Mouse (Mus musculus): ENCODE measurements around the gene S1pr2. TPM values are rescaled to one million over a fixed set of nuclear protein-coding genes. Genes with fewer than 3 reads are reported as not detected.

The S1pr2 gene
- polyA plus RNA-seq, 1 experiment from 2014 or later: 10.3 TPM

GRCm38 (mm10) chr9:20946066-20946880 is 30.3 kb downstream of the S1pr2 start:
- Histone ChIP-seq H3K4me3 (ENCODE audit: low read depth, low read length) (no peak overlapping the region), H3K27me3 (ENCODE audit: control insufficient read depth, insufficient read depth, low read depth, low read length) (no peaks in the 10 kb centered on the region), H3K4me1 (ENCODE audit: control insufficient read depth, insufficient read depth, low read length) (peaks cover 10% of the 10 kb centered on the region), H3K9me3 (replicated peaks; ENCODE audit: control insufficient read depth, low read length, poor library complexity, severe bottlenecking) (no peaks in the 10 kb centered on the region), H3K4me2 (ENCODE audit: low read length) (no peak overlapping the region), H3K27ac (ENCODE audit: low read length) (no peak overlapping the region), H3K36me3 (ENCODE audit: control insufficient read depth, insufficient read depth, low read length) (no peaks in the 10 kb centered on the region; the same call in 1 of the 2 replicates), H3K9ac (ENCODE audit: low read depth, low read length) (no peak overlapping the region)
- ATAC-seq: no peak
- WGBS: 84% methylated on average over 16 of the region's 16 CpGs

DNA sequence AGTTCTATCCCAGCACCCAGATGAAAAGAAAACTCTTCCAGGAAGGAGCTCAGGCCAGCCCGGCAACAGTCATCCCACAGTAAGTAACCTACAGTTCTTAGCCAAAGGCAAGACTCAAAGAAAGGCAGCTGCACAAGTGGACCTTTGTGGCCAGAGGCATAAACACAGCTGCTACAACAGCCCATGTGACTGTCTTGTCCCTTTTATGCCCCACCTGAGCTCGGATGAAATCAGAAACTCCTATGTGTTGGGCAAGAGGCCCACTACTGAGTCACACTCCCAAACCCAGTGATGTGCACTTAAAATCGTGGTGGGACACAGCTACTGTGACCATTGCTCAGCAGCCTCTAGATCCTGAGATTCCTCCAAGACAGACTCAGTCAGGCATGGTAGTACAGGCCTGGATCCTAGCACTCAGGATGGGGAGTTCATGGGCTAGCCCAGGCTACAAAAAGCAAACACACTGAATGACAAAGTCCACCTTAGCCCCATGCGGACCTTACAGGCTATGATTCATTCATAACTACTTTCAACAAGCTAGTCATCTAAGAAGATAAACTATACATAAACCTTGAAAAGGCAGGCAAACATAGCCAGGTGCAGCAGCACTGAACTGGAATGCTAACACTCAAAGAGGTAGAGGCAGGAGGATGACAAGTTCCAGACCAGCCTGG is 31.7 kb downstream of the S1pr2 start:
- Histone ChIP-seq H3K9ac (ENCODE audit: low read depth, low read length) (no peak overlapping the region), H3K9me3 (replicated peaks; ENCODE audit: control insufficient read depth, low read length, poor library complexity, severe bottlenecking) (no peaks in the 10 kb centered on the region), H3K4me2 (ENCODE audit: low read length) (no peak overlapping the region), H3K4me1 (ENCODE audit: control insufficient read depth, insufficient read depth, low read length) (no peaks in the 10 kb centered on the region; the same call in 1 of the 2 replicates), H3K27ac (ENCODE audit: low read length) (no peak overlapping the region), H3K4me3 (ENCODE audit: low read depth, low read length) (no peak overlapping the region), H3K36me3 (ENCODE audit: control insufficient read depth, insufficient read depth, low read length) (peaks cover 14% of the 10 kb centered on the region), H3K27me3 (ENCODE audit: control insufficient read depth, insufficient read depth, low read depth, low read length) (no peaks in the 10 kb centered on the region)
- ATAC-seq: no peak
- WGBS: 81% methylated on average over 4 of the region's 4 CpGs

DNA sequence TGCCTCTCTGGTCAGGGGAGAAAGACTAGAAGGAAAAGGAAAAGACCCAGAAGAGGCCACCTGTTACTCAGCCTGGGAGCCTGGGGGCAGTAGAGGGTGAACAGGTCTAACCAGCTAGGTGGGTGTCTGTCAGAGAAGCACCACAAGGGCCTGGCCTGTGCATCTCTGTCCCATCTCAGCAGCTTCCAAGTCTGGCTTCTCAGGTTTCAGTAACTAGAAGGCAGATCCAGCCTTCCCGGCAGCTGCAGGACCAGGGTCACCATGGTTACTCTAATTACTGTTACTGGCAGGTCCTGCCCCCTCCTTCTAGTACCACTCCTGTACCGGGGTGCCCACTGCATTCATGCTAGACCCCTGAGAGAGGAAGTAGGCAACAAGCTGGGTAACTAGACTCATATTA is 32.7 kb downstream of the S1pr2 start:
- Histone ChIP-seq H3K4me1 (ENCODE audit: control insufficient read depth, insufficient read depth, low read length) (no peaks in the 10 kb centered on the region; the same call in 1 of the 2 replicates), H3K9me3 (replicated peaks; ENCODE audit: control insufficient read depth, low read length, poor library complexity, severe bottlenecking) (no peaks in the 10 kb centered on the region), H3K27me3 (ENCODE audit: control insufficient read depth, insufficient read depth, low read depth, low read length) (no peaks in the 10 kb centered on the region), H3K9ac (ENCODE audit: low read depth, low read length) (no peak overlapping the region), H3K4me3 (ENCODE audit: low read depth, low read length) (no peak overlapping the region), H3K27ac (ENCODE audit: low read length) (no peak overlapping the region), H3K36me3 (ENCODE audit: control insufficient read depth, insufficient read depth, low read length) (peaks cover 24% of the 10 kb centered on the region), H3K4me2 (ENCODE audit: low read length) (no peak overlapping the region)
- 0 out of 2 replicates have a peak, but pooled peaks have one; percentile 17 for ATAC-seq
- 25% methylated on average over 2 of the region's 2 CpGs for WGBS

DNA sequence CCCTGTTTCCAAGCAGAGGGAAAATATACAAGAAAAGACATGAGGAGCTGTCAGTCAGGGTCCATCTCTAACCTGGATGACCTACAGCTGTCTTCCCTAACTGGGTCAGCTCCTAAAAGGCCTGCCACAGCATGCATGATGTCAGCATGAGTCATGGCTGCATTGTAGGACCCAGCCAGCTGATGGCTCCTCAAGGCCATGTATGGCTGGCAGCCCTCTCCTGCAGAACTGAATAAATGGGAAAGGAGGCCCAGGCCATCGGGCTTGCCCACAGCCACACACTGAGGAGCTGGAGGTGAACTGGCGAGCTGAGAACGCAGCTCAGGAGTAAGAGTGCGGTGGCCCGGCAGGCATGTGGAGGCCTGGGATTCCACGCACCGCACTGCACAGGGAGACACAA is 33.2 kb downstream of the S1pr2 start:
- Histone ChIP-seq H3K4me1 (ENCODE audit: control insufficient read depth, insufficient read depth, low read length) (no peaks in the 10 kb centered on the region; the same call in 1 of the 2 replicates), H3K4me2 (ENCODE audit: low read length) (no peak overlapping the region), H3K27me3 (ENCODE audit: control insufficient read depth, insufficient read depth, low read depth, low read length) (no peaks in the 10 kb centered on the region), H3K36me3 (ENCODE audit: control insufficient read depth, insufficient read depth, low read length) (peaks cover 26% of the 10 kb centered on the region), H3K9me3 (replicated peaks; ENCODE audit: control insufficient read depth, low read length, poor library complexity, severe bottlenecking) (no peaks in the 10 kb centered on the region), H3K27ac (ENCODE audit: low read length) (no peak overlapping the region), H3K4me3 (ENCODE audit: low read depth, low read length) (no peak overlapping the region), H3K9ac (ENCODE audit: low read depth, low read length) (no peak overlapping the region)
- no peak for ATAC-seq
- WGBS: 98% methylated on average over 7 of the region's 7 CpGs

DNA sequence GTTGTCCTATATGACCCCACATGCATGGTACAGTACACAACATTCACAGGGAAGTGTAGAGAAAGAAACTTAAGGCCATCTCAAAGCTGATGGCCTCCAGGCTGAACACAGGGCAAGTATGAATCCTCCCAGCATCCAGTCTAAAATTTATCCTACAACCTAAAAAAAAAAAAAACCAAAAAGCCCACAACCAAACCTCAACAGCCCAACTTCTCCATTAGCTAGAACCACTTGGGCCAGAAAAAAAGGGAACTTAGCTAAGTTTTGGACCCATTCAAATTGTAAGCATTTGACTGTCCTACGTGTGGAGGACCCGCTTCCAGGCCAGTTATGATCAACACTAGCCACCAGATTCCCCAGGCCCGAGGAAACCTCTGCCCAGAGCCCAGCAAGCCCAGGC is 53.3 kb downstream of the S1pr2 start:
- Histone ChIP-seq H3K9me3 (replicated peaks; ENCODE audit: control insufficient read depth, low read length, poor library complexity, severe bottlenecking) (no peaks in the 10 kb centered on the region), H3K4me3 (ENCODE audit: low read depth, low read length) (no peak overlapping the region), H3K27ac (ENCODE audit: low read length) (no peak overlapping the region), H3K9ac (ENCODE audit: low read depth, low read length) (no peak overlapping the region), H3K27me3 (ENCODE audit: control insufficient read depth, insufficient read depth, low read depth, low read length) (no peaks in the 10 kb centered on the region), H3K4me1 (ENCODE audit: control insufficient read depth, insufficient read depth, low read length) (no peaks in the 10 kb centered on the region), H3K4me2 (ENCODE audit: low read length) (no peak overlapping the region), H3K36me3 (ENCODE audit: control insufficient read depth, insufficient read depth, low read length) (peaks cover 69% of the 10 kb centered on the region)
- WGBS: 91% methylated on average over 3 of the region's 3 CpGs
- no peak for ATAC-seq

- no peaks in the 10 kb centered on the region for H3K9me3 ChIP-seq (replicated peaks; ENCODE audit: control insufficient read depth, low read length, poor library complexity, severe bottlenecking)
- no peak overlapping the region for H3K4me2 ChIP-seq (ENCODE audit: low read length)
- ATAC-seq: no peak
- H3K27ac ChIP-seq (ENCODE audit: low read length): no peak overlapping the region
- peaks cover 83% of the 10 kb centered on the region for H3K36me3 ChIP-seq (ENCODE audit: control insufficient read depth, insufficient read depth, low read length)
- no peak overlapping the region for H3K9ac ChIP-seq (ENCODE audit: low read depth, low read length)
- no peaks in the 10 kb centered on the region for H3K27me3 ChIP-seq (ENCODE audit: control insufficient read depth, insufficient read depth, low read depth, low read length)
- WGBS: 81% methylated on average over 4 of the region's 4 CpGs
- no peak overlapping the region for H3K4me3 ChIP-seq (ENCODE audit: low read depth, low read length)
- no peaks in the 10 kb centered on the region for H3K4me1 ChIP-seq (ENCODE audit: control insufficient read depth, insufficient read depth, low read length)
Measured at GRCm38 (mm10) chr9:20916160-20916559, 60.4 kb downstream of the S1pr2 start.

Small RNA genes within 50 kb of the gene (microRNA-seq; reads per million reads assigned to microRNA genes)
- gene Mir7081: 1.4 reads per million

Other genes with a start within 250 kb of the S1pr2 start
- 225 and 251 TPM in 2 replicates for gene Olfm2, start 230.4 kb downstream of the S1pr2 start, polyA plus RNA-seq (2015; fragmentation: Nextera tagmentation; extraction: Ambion mirVana)
- 0.85 and 1.3 TPM in 2 replicates for gene Col5a3, start 161.7 kb downstream of the S1pr2 start, polyA plus RNA-seq (2015; fragmentation: Nextera tagmentation; extraction: Ambion mirVana)
- not detected in 2 replicates for gene Rdh8, start 158.3 kb downstream of the S1pr2 start, polyA plus RNA-seq (2015; fragmentation: Nextera tagmentation; extraction: Ambion mirVana)
- gene A230050P20Rik, start 108.1 kb downstream of the S1pr2 start, polyA plus RNA-seq (2015; fragmentation: Nextera tagmentation; extraction: Ambion mirVana): 7.1 and 13.7 TPM in 2 replicates
- gene Angptl6, start 97.1 kb downstream of the S1pr2 start, polyA plus RNA-seq (2015; fragmentation: Nextera tagmentation; extraction: Ambion mirVana): 15.2 and 17.7 TPM in 2 replicates
- 48.8 and 51.1 TPM in 2 replicates for gene Ppan, start 88.6 kb downstream of the S1pr2 start, polyA plus RNA-seq (2015; fragmentation: Nextera tagmentation; extraction: Ambion mirVana)
- 243 TPM in 2 replicates for gene Eif3g, start 78.2 kb downstream of the S1pr2 start, polyA plus RNA-seq (2015; fragmentation: Nextera tagmentation; extraction: Ambion mirVana)
- gene Dnmt1, start 16.9 kb downstream of the S1pr2 start, polyA plus RNA-seq (2015; fragmentation: Nextera tagmentation; extraction: Ambion mirVana): 67.7 and 71.7 TPM in 2 replicates
- gene Mrpl4, start 26.0 kb upstream of the S1pr2 start, polyA plus RNA-seq (2015; fragmentation: Nextera tagmentation; extraction: Ambion mirVana): 101 and 104 TPM in 2 replicates
- gene Icam1, start 39.2 kb upstream of the S1pr2 start, polyA plus RNA-seq (2015; fragmentation: Nextera tagmentation; extraction: Ambion mirVana): 3.0 and 3.1 TPM in 2 replicates
- gene Icam4, start 52.6 kb upstream of the S1pr2 start, polyA plus RNA-seq (2015; fragmentation: Nextera tagmentation; extraction: Ambion mirVana): 0.24 TPM in 1 of 2 replicates, not detected in the other
- 2.2 and 2.5 TPM in 2 replicates for gene Icam5, start 55.3 kb upstream of the S1pr2 start, polyA plus RNA-seq (2015; fragmentation: Nextera tagmentation; extraction: Ambion mirVana)
- 0.78 and 1.6 TPM in 2 replicates for gene Zglp1, start 90.3 kb upstream of the S1pr2 start, polyA plus RNA-seq (2015; fragmentation: Nextera tagmentation; extraction: Ambion mirVana)
- 1.8 and 1.9 TPM in 2 replicates for gene Gm49373, start 96.3 kb upstream of the S1pr2 start, polyA plus RNA-seq (2015; fragmentation: Nextera tagmentation; extraction: Ambion mirVana)
- 59.9 and 73.0 TPM in 2 replicates for gene Fdx1l, start 96.8 kb upstream of the S1pr2 start, polyA plus RNA-seq (2015; fragmentation: Nextera tagmentation; extraction: Ambion mirVana)
- 1.6 and 1.9 TPM in 2 replicates for gene Gm38431, start 115.2 kb upstream of the S1pr2 start, polyA plus RNA-seq (2015; fragmentation: Nextera tagmentation; extraction: Ambion mirVana)
- 28.9 and 30.4 TPM in 2 replicates for gene Raver1, start 115.2 kb upstream of the S1pr2 start, polyA plus RNA-seq (2015; fragmentation: Nextera tagmentation; extraction: Ambion mirVana)
- gene Tyk2, start 154.5 kb upstream of the S1pr2 start, polyA plus RNA-seq (2015; fragmentation: Nextera tagmentation; extraction: Ambion mirVana): 9.7 and 9.9 TPM in 2 replicates
- gene Cdc37, start 173.2 kb upstream of the S1pr2 start, polyA plus RNA-seq (2015; fragmentation: Nextera tagmentation; extraction: Ambion mirVana): 199 and 227 TPM in 2 replicates
- gene Pde4a, start 188.9 kb upstream of the S1pr2 start, polyA plus RNA-seq (2015; fragmentation: Nextera tagmentation; extraction: Ambion mirVana): 44.2 and 49.3 TPM in 2 replicates